Mouse (Mus musculus) brain, embryonic 14.5 days (tissue): ENCODE results near the gene Fkbp4. TPM values are rescaled to one million over a fixed set of nuclear protein-coding genes. Genes with fewer than 3 reads are reported as not detected.

ENCODE experiments used
- DNase-seq: peaks from one replicate; pipeline ENCODE4 v3.0.0-alpha.2; 2011; ENCODE audit warnings: low read depth
- CTCF ChIP-seq: fragments of 200-500 bp; IDR thresholded peaks from 2 replicates; pipeline ENCODE4 v1.5.1; 2012; ENCODE audit warnings: inconsistent platforms, mild to moderate bottlenecking, moderate library complexity, borderline replicate concordance; ENCODE audit not compliant: insufficient read depth, insufficient read length; ENCODE audit errors: extremely low read depth
- POLR2A ChIP-seq: fragments of 200-500 bp; IDR thresholded peaks from 2 replicates; pipeline ENCODE4 v1.6.1; 2012; ENCODE audit warnings: mild to moderate bottlenecking, inconsistent platforms, borderline replicate concordance; ENCODE audit not compliant: poor library complexity, insufficient read depth, insufficient read length, severe bottlenecking; ENCODE audit errors: extremely low read depth
- polyA plus RNA-seq: library from polyadenylated mRNA; depleted of rRNA; stranded (reverse); fragments of >200 nt; gene quantifications from 2 replicates; pipeline ENCODE4 v1.2.3, GENCODE M21; 2012

Fkbp4 gene
- polyA plus RNA-seq, 1 experiment = 249 TPM

GRCm38 (mm10) chr6:128460729-128461503 is 22.4 kb upstream of the Fkbp4 start:
- TF ChIP-seq POLR2A (no peak), CTCF (no peak)
- DNase-seq = no peak

DNA sequence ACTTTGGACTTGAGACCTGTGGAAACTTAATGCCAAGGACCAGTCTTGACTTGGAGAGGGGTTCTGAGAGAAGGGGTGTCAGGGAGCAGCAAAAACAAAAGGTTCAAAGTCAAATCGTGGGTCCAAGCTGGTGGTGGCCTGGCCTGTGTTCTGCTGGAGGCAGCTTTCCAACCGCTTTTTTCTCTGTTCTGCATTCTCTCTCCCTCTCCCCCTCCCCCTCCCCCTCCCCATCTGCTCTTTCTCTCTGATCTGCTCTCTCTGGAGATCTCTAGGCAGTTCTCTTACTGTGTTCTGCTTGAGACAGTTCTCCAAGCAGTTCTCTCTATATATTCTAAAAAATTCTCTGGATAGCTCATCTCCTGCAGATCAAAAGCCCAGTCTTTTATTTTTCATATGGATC is 21.8 kb upstream of the Fkbp4 start:
- TF ChIP-seq POLR2A (no peak), CTCF (no peak)
- peak; percentile 56 for DNase-seq

DNA sequence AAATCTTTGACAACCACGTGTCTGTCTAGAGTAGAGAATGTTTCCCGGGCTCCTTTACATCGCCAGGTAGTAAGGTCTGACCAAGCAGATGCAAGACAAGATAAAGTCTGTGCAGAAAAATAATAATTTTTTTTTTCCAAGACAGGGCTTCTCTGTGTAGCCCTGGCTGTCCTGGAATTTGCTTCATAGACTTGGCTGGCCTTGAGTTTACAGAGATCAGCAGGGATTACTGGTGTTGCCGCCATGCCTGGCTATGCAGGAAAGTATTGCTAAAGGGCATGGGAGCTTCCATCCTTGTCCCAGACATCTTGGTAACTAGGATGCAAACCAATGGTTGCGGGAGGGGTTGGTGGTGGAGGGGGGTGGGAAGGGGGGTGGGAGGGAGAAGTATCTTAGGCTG is 18.7 kb upstream of the Fkbp4 start:
- no peak for TF ChIP-seq CTCF
- TF ChIP-seq POLR2A = no peak
- no peak for DNase-seq

DNA sequence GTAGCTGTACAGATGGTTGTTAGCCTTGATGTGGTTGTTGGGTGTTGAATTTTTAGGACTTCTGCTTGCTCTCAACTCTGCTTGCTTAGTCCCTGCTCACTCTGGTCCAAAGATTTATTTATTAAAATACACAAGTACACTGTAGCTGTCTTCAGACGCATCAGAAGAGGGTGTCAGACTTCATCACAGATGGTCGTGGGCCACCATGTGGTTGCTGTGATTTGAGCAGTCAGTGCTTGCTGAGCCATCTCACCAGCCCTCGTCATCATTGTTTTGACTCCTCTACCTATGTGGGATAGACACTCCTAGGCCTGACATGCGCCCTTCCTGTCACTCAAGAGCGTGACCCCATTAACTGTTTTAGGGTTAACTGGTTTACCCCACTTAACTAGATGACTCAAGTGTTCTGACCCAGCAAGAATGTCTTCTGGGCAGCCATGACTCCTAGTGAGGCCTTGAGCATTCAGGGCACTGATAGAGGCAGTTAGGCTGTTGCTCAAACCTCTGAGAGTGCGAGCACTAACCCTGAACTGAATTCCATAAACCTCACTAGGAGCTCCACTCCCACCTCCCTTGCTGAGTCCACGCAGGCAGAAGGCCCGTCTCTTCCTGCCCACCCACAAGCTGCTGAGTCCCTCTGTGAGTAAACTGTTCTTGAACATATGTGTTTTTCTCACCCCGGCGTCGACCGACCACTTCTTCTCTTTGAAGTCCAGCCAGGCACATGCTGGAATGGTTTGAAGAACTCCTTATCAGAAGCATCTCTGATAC is 17.5 kb upstream of the Fkbp4 start:
- no peak for TF ChIP-seq CTCF
- TF ChIP-seq POLR2A = no peak
- DNase-seq = peak; percentile 32

DNA sequence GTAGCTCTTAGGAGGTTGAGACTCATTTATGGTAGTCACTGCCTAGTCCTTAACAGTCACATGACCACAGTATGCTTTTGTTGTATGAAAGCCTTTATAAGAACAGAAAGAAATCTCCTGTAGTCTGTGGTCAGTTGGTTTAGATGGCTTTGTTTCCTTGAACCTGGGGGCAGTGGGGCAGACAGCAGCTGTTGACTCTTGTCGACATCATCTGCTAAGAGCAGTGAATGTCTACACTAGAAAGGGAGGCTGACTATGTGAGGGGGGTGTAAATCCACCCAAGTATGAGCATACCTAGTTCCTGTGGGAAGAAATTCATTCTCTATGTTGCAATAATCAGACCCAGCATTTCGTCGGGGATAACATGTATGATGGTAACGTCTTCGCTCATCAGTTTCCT is 8.6 kb upstream of the Fkbp4 start:
- no peak for DNase-seq
- no peak for TF ChIP-seq CTCF
- no peak for TF ChIP-seq POLR2A

DNA sequence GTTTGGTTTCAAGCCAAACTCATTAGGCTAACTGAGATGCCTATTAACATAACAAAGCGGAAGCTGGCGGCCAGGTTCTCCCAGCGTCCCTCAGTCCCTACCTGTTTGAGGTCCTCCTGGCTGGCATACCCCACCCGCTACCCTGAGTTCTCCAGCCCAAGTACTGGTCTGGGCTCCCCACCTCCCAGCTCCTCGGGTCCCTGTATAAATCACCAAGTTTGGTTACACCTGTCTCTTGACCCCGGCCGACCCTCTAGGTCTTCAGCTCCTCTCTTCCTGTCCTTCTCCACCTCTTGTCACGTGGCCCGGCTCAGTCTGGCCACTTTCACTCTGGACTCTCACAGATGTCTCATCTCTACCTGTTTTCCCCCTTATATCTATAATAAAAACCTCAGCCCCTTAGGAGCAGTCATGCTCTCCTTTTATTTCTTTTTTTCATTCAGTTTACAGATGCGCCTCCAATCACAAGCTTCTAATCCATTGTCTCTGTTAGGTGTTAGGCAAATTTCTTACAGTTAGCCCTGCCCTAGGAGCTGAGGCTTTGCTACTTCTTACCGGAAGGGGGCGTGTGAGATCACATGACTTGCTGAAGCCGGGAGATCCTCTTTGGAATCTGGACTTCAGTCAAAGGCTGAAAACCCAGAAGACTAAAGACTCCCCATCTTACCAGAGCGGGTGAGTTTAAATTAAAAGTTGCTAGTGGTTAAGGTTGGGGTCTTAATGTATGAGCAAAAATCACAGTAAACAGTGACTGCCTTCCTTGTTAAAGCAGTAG is 7.5 kb upstream of the Fkbp4 start:
- peak; percentile 83 for DNase-seq
- TF ChIP-seq POLR2A (no peak), CTCF (peak; percentile 70)

GRCm38 (mm10) chr6:128440238-128440637 is 1.8 kb upstream of the Fkbp4 start:
- no peak for DNase-seq
- TF ChIP-seq POLR2A (no peak), CTCF (no peak)

DNA sequence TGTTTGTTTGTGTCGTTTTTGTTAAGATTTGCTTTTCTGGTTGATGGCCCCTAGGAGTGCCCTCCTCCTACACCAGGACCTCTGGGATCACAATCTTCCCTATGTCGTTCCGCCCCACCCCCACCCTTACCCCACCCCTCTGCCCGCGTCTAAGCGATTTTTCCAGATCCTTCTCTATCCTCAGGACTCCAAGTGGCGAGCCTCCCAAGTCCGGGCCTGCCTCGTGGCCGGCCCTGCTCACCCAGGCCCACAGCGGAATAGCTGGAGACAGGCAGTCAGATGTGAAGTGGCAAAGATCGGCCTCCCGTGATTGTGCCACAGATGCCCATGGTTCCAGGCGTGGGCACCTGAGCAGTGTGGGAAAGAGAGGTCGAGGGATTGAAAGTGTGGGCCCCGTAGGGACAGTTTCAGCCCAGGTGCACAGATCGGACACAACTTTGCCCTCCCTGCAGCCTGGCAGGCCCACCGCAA is 429 bp upstream of the Fkbp4 start:
- DNase-seq = no peak
- TF ChIP-seq CTCF = no peak
- TF ChIP-seq POLR2A = no peak

GRCm38 (mm10) chr6:128437731-128438316 is 653 bp downstream of the Fkbp4 start:
- peak; percentile 87 for DNase-seq
- TF ChIP-seq POLR2A (0 out of 2 replicates have a peak, but pooled peaks have one; percentile 8), CTCF (no peak)

DNA sequence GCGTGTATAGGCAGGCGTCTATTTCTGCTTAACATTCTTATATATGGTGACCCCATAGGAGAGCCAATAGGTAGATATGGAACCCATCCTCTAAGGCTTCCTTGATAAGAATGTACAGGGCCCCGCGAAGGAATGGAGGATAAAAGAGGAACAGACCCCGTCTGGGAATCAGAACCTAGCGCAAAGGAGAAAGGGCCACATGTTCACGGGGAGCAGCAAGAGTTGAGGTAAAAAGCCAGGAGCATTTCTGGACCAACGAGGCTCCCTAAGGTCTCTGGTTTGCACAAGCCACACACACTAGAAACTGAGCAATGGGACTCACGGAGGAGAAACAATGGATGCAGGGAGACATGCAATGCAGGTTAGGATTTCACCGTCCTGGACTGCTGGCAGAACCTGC is 1.2 kb downstream of the Fkbp4 start:
- DNase-seq = no peak
- TF ChIP-seq CTCF = no peak
- no peak for TF ChIP-seq POLR2A
